In genomic region chr9:63147296-63147695, GRCm38 (mm10) we compare ENCODE assay signal across 10 mouse cellular contexts. TPM values are rescaled to one million over a fixed set of nuclear protein-coding genes. Genes with fewer than 3 reads are reported as not detected.
DNase-seq lines count a peak whose midpoint lies in the region; ATAC-seq and TF ChIP-seq lines count a peak whose summit lies in the region.
"Had no signal": no experiment of that assay in that cellular context is flagged by ENCODE, and none has a peak within 500 bp of the region (broad histone marks: within the 10 kb centered on the region; RNA-seq: fewer than 3 reads in every experiment).

No protein-coding gene starts in this region.

- no peaks in the 10 kb centered on the region for H3K36me3 ChIP-seq in kidney, postnatal 0 days (ENCODE audit: insufficient read depth, low read length)
- no peaks in the 10 kb centered on the region for H3K36me3 ChIP-seq in kidney, adult 2 months (ENCODE audit: control insufficient read depth, insufficient read depth, low read length)
- no peaks in the 10 kb centered on the region for H3K36me3 ChIP-seq in hindbrain, embryonic 11.5 days (ENCODE audit: control insufficient read depth, insufficient read depth, low read length)
- H3K36me3 ChIP-seq in liver, embryonic 12.5 days, result no peaks in the 10 kb centered on the region

- DNase-seq in embryo, embryonic 10.5 days (ENCODE audit: low spot score), result peak; percentile 37
- DNase-seq in embryo, embryonic 10 days (ENCODE audit: low spot score), result no peak
- DNase-seq in kidney, postnatal 0 days (ENCODE audit: low spot score), result peak; percentile 42
- no peak for DNase-seq in kidney, adult 2 months
- DNase-seq in hindbrain, embryonic 11.5 days (ENCODE audit: low spot score), result peak; percentile 64
- peak; percentile 22 for DNase-seq in mesoderm, embryonic 11.5 days (ENCODE audit: low read depth, low spot score)
- DNase-seq: adrenal gland, adult 8-10 months; cerebellum, adult 11 months had no signal

- H3K4me3 ChIP-seq in kidney, postnatal 0 days (replicated peaks; ENCODE audit: low read depth, low read length), result no peak overlapping the region
- no peak overlapping the region for H3K4me3 ChIP-seq in kidney, adult 2 months (ENCODE audit: insufficient read depth, low read depth, low read length)
- peak overlapping the region; percentile 43 for H3K4me3 ChIP-seq in hindbrain, embryonic 11.5 days (ENCODE audit: low read depth, low read length)
- no peak overlapping the region for H3K4me3 ChIP-seq in liver, embryonic 12.5 days

- H3K27ac ChIP-seq in kidney, postnatal 0 days, result no peak overlapping the region
- no peak overlapping the region for H3K27ac ChIP-seq in kidney, adult 2 months (ENCODE audit: insufficient read depth, low read depth, low read length)
- H3K27ac ChIP-seq in hindbrain, embryonic 11.5 days (ENCODE audit: low read depth, low read length), result 0 out of 2 replicates have a peak overlapping the region, but pooled peaks have one; percentile 39
- H3K27ac ChIP-seq in liver, embryonic 12.5 days, result no peak overlapping the region

- TF ChIP-seq POLR2A in kidney, adult 2 months (IDR thresholded peaks at IDR 0.05; ENCODE audit: low read depth, low read length), result no peak

- 0% methylated on average over 9 of the region's 9 CpGs for WGBS in kidney, postnatal 0 days
- WGBS in kidney, adult 2 months, result under 1% methylated on average over 9 of the region's 9 CpGs
- WGBS in hindbrain, embryonic 11.5 days, result under 1% methylated on average over 9 of the region's 9 CpGs
- WGBS in liver, embryonic 12.5 days (ENCODE audit: insufficient replicate concordance), result 2% methylated on average over 9 of the region's 9 CpGs

- peaks cover 36% of the 10 kb centered on the region for H3K4me1 ChIP-seq in kidney, postnatal 0 days (replicated peaks; ENCODE audit: insufficient read depth, low read length)
- no peaks in the 10 kb centered on the region; the same call in 1 of the 2 replicates for H3K4me1 ChIP-seq in kidney, adult 2 months (ENCODE audit: control insufficient read depth, insufficient read depth, low read length)
- peaks cover 22% of the 10 kb centered on the region for H3K4me1 ChIP-seq in hindbrain, embryonic 11.5 days (replicated peaks; ENCODE audit: control insufficient read depth, insufficient read depth, low read length)
- H3K4me1 ChIP-seq in liver, embryonic 12.5 days, result peaks cover 36% of the 10 kb centered on the region

- no peak for ATAC-seq in kidney, postnatal 0 days (replicated peaks; ENCODE audit: low FRiP score, low read depth)
- no peak for ATAC-seq in hindbrain, embryonic 11.5 days (ENCODE audit: low FRiP score)
- ATAC-seq in CD4-positive, CD25-positive, alpha-beta regulatory T cell, adult 4 months, result no peak
- no peak for ATAC-seq in liver, embryonic 12.5 days

- TF ChIP-seq CTCF in kidney, postnatal 0 days (IDR thresholded peaks at IDR 0.05; ENCODE audit: low read depth), result no peak
- TF ChIP-seq CTCF in kidney, adult 2 months (conservative IDR thresholded peaks at IDR 0.05; ENCODE audit: insufficient read depth, insufficient read length, low read depth, low read length), result no peak

- H3K9ac ChIP-seq in kidney, postnatal 0 days (ENCODE audit: low read depth, low read length), result no peak overlapping the region
- no peak overlapping the region for H3K9ac ChIP-seq in hindbrain, embryonic 11.5 days (ENCODE audit: low read depth, low read length)
- no peak overlapping the region for H3K9ac ChIP-seq in liver, embryonic 12.5 days

- no peaks in the 10 kb centered on the region for H3K9me3 ChIP-seq in kidney, postnatal 0 days (replicated peaks; ENCODE audit: low read length)
- no peaks in the 10 kb centered on the region for H3K9me3 ChIP-seq in hindbrain, embryonic 11.5 days (ENCODE audit: control insufficient read depth, low read length)
- H3K9me3 ChIP-seq in liver, embryonic 12.5 days (replicated peaks), result no peaks in the 10 kb centered on the region

- H3K4me2 ChIP-seq in kidney, postnatal 0 days (ENCODE audit: low read length), result no peak overlapping the region
- peak overlapping the region; percentile 9 for H3K4me2 ChIP-seq in hindbrain, embryonic 11.5 days (replicated peaks; ENCODE audit: low read depth, low read length)
- H3K4me2 ChIP-seq in liver, embryonic 12.5 days, result no peak overlapping the region

- peaks cover 99% of the 10 kb centered on the region for H3K27me3 ChIP-seq in kidney, postnatal 0 days (ENCODE audit: insufficient read depth, low read length)
- H3K27me3 ChIP-seq in kidney, adult 2 months (replicated peaks; ENCODE audit: control insufficient read depth, insufficient read depth, low read length), result peaks cover 27% of the 10 kb centered on the region
- peaks cover 99% of the 10 kb centered on the region for H3K27me3 ChIP-seq in hindbrain, embryonic 11.5 days (ENCODE audit: control insufficient read depth, insufficient read depth, low read length)
- peaks cover 100% of the 10 kb centered on the region for H3K27me3 ChIP-seq in liver, embryonic 12.5 days (replicated peaks)

RNA-seq across cellular contexts. Expression of gene Skor1, which starts 1.5 kb away (rescaled TPM):
- polyA plus RNA-seq in kidney, postnatal 0 days (2015; fragmentation: Nextera tagmentation; extraction: Ambion mirVana), result not detected in 2 replicates
- 0.02 and 0.03 TPM in 2 replicates for polyA plus RNA-seq in kidney, adult 2 months (2012; rRNA removed)
- 6.6 and 7.4 TPM in 2 replicates for polyA plus RNA-seq in hindbrain, embryonic 11.5 days (2014; fragmentation: Nextera tagmentation; extraction: Ambion mirVana)
- polyA plus RNA-seq in CD4-positive, CD25-positive, alpha-beta regulatory T cell, adult 4 months (2017; shearing (Covaris generic)), result not detected
- polyA plus RNA-seq in liver, embryonic 12.5 days (2016; fragmentation: Nextera tagmentation; extraction: Ambion mirVana), result not detected in 2 replicates

Comparison
In these comparisons a context has a peak if more than half of its experiments do, and no peak if none do; other contexts are left out.
1. DNase-seq: peak in embryo, embryonic 10.5 days (single experiment), kidney, postnatal 0 days (single experiment), hindbrain, embryonic 11.5 days (single experiment) and mesoderm, embryonic 11.5 days (single experiment); none in embryo, embryonic 10 days (single experiment) and kidney, adult 2 months (single experiment).